Mouse (Mus musculus): ENCODE measurements at regions not wholly inside any gene's neighbourhood (a gene's known extent, or its start where the extent isn't known, plus 50 kb on each side); places are given as distances from the start of the nearest gene placed in this dataset.
A peak's percentile ranks its signal among the peaks of the same experiment; 100 is the strongest.
"Not testable (repeated sequence)": the region's sequence is repeated elsewhere in the genome, so short reads cannot be mapped to it uniquely, and the experiment has no call there.

DNA sequence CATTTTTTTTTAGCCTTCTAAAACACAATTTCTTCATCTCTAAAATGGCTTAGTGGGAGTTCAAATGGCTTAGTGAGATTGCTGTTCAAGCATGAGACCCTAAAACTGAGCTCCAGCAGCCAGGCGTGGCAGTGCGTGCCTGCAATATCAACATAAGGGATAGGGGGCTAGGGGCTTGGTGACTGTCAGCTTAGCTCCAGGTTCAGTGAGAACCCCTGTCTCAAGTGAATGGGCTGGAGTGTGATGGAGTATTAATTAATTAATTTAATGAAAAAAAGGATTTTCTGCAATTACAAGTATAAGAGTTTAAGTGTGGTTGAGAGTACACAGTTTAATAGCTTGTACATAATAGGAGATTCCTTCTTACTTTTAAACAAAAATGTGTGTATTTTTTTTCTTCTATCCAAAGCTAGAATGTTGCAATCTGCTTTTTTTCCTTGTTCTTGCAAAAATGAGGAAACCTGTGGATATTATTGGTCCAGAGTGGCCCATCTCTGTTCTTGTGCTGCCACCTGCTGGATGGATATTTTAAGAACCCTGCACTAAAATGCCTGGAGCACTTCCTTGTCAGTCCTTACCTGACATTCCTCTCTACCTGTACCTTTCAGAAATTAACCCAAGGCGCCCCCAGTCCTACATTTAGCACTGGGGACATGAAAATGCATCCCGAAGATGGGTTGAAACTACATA, 54.0 kb upstream of the Usp47 start:
- 49% methylated on average over 4 of the region's 4 CpGs for WGBS
- DNase-seq (ENCODE audit: low read depth, low spot score): peak; percentile 54

DNA sequence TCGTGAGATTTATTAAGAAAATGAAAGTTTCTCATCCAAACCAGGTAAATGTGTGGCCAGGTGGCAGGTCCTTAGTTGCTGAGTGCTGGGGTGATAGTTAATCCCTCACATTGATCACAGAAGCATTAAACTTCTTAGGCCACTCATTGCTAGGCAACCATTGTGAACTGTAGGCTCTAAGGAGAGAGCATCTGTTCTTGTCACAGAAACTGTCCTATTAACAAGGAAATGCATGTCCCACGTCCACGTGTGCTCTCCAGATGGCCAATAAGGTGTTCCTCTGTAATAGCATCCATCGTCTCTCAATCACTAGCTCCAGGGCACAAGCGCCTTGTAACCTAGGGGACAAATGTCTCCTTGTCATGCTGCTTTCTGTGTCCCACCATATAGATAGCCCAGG, 55.0 kb upstream of the Usp47 start:
- DNase-seq (ENCODE audit: low read depth, low spot score): no peak
- 73% methylated on average over 5 of the region's 5 CpGs for WGBS

DNA sequence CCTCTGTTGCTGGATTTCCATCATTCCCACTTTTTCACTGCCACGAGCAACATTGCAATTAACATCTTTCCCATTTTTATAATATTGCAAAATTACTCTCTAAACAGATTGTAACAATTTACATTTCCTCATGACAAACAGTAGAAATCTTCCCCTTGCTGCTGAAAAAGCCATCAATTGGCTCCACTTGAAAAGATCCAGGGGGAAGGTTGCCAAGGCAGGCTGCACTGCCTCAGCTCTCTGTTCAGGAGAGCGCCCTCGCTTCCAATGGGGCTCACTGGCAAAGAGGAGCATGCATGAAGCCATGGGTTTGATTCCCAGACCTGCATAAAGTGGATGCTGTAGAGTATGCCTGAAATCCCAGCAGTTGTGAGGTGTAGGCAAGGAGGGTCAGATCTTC, 56.6 kb upstream of the Usp47 start:
- WGBS: 70% methylated on average over 3 of the region's 3 CpGs
- DNase-seq (ENCODE audit: low read depth, low spot score): no peak

DNA sequence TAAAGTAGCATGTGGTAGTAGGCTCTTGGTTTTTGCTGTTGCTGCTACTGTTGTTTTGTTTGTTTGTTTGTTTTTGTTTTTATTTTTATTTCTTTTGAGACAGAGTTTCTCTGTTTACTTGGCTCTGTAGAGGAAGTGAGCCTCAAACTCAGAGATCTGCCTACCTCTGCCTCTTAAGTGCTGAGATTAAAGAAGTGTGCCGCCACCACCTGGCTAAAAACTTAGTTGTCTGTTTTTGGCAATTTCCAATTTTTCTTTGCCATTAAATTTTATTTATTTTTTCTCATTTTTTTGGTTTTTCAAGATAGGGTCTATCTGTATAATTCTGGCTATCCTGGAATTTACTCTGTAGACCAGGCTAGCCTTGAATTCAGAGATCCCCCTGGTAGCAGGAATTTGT, 59.3 kb upstream of the Usp47 start:
- 89% methylated on average over 1 of the region's 1 CpGs for WGBS
- DNase-seq (ENCODE audit: low read depth, low spot score): no peak

DNA sequence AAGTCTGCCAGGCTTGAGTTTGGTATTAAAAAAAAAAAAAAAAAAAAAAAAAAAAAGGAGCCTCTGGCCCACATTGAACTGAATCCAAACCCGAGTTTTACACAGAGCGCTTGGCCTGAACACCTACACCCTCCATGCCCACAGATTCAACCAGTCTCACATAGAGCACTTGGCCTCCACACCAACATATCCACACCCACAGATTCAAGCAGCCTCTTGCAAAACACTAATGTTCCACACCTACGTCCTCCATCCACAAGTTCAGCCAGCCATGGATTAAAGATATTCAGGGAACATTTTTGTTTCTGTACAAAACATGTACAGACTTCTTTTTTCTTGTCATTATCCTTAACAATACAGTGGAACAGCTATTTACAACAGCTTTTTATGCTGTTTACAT, 63.3 kb upstream of the Usp47 start:
- no peak for DNase-seq (ENCODE audit: low read depth, low spot score)
- 89% methylated on average over 3 of the region's 3 CpGs for WGBS

DNA sequence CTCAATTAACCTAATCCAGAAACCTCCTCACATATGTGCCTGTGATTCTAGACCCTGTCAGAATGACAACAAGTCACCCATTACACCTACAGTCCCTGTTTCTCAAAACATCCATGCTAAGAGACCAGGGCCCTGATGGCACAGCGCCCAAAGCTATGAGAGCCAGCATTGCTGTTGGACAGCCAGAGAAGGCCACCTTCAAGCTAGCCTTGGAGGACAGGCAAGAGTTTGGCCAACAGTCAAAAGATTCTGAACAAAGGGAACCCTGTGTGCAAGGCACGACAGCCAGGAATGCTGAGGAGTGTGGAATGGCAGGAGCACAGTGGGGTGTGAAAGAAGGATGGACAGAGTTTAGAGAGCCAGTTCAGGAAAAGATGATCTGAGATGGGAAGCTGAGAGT, 66.6 kb upstream of the Usp47 start:
- WGBS: 71% methylated on average over 2 of the region's 2 CpGs
- DNase-seq (ENCODE audit: low read depth, low spot score): no peak

DNA sequence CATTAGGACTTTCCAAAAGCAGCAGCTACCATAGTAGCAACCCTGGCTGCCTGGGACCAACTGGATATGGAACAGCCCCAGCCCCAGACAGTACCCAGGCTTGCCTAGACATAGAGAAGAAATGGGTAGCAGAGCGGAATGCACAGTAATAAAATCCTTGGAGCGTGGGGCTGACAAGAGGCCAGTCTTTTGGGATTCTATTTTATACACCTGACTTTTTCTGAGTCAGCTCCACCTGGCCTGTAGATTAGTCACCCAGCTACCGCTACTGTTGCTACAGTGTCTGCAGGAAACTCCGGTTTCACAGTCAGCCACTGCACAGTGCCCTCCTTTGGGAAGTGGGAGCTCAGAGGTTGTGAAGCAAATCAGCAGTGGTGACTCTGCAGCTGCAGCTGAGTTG, 83.7 kb upstream of the Usp47 start:
- WGBS: 58% methylated on average over 4 of the region's 4 CpGs
- no peak for DNase-seq (ENCODE audit: low read depth, low spot score)

DNA sequence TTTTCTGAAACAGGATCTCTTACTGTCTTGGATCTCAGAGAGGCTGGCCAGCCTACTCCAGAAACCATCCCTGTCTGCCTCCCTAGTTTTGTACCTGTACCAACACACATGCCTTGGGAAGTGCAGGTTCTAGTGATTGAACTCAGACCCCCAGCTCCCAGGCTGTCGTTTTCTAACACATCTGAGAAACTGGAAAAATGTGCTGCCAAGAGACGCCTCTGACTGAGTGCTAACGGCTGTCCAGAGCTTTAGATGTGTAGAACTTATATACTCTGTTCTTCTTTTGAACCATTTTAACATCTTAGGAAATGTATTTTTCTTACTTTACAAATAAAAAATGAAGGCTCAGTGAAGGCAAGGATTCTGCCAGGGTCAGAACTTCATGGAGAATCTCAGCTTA, 85.8 kb upstream of the Usp47 start:
- no peak for DNase-seq (ENCODE audit: low read depth, low spot score)
- WGBS: 77% methylated on average over 3 of the region's 3 CpGs

DNA sequence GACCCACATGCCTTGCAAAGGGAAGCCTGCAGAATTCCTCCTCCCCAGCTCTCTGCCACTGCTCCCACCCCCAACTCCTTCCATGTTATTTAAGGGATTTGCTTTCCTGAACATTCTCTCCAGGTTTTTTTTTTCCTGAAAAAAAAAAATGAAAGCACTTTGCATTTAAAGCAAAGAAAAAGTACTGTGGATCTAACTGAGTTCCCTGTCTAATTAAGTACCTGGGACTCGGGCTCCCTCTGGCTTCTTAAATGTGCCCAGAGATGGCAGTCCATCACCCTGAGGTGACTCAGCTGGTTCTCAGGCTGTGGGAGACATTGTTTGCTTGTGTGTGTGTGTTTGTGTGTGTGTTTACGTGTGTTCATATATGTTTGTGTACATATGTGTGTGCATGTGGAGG, 86.2 kb upstream of the Usp47 start:
- 77% methylated on average over 2 of the region's 2 CpGs for WGBS
- DNase-seq (ENCODE audit: low read depth, low spot score): no peak

DNA sequence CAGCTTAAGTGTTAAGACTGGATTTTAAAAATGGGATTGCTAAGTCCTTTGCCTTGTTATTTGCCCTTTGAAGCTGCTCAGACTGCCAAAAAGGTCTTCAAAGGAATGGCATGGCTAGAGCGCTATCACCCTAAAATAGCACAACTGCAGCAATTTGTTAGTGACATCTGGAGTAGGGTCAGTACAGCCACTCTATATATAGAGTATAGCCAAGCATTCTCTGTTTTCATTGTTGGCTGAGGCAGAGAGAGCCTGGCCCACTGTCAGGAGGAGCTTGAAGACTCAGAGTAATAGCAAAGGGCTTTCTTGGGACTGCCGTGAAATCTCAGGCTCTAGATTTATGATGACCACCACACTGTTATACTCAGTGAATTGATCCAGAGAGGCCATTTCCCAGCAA, 90.6 kb upstream of the Usp47 start:
- 80% methylated on average over 2 of the region's 2 CpGs for WGBS
- no peak for DNase-seq (ENCODE audit: low read depth, low spot score)

DNA sequence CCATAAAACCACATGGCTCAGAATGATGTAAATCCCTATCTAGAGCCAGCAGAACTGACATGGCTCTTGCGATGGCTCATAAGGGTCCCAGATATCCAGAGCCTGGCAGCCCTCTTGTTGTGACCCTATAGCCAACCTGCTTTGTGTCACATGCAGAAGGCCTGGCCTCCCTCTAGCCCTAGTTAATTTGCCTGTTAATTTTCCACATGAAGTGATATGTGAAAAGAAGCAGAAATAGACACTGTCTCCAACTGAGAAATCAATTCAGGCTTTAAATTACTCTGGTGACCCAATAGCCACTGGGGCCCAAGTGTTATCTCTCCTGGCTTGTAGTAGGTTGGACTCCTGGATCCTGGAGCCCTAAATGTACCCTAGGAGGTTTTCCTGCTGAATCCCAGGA, 103.3 kb upstream of the Usp47 start:
- DNase-seq (ENCODE audit: low read depth, low spot score): no peak
- 87% methylated on average over 1 of the region's 1 CpGs for WGBS

DNA sequence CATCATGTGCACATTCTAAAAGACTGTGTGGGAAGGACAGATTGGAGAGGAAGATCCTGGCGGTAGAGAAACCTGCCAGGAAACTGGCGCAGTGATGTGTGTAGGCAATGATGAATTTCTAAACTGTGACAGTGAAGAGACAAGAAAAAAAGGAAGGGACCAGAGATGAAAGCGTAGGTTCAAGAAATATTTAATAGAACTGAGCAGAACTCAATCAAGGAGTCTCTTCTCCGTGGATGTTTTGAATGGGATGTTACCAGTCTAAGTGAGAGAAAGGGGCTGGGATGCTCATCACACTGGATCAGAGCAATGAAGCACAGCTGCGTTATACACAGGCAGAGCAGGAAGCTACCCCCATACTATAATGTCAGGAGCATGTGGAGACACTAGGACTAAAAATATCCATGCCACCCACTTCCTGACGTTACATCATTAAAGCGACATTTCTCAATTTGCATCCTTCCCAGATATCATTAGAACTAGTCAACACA, 119.5 kb upstream of the Usp47 start:
- DNase-seq (ENCODE audit: low read depth, low spot score): no peak
- WGBS: 82% methylated on average over 7 of the region's 7 CpGs

DNA sequence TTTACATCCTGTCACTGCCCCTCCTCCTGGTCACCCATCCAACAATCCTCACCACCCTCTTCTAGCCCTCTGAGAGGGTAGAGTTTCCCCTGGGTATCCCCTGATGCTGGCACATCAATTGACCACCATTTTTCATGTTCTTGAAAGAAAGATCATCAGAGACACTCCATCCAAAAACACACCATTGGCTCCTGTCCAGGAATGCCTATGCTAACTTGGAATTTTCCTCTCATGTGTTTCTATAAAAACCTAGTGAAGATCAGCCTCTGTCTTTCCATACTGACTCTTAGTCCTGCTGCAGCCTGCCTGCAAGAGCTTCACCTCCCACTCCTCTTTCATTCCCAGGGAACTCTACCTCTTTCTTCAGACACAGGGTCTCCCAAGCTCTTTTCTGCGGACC, 117.2 kb upstream of the Galnt18 start:
- no peak for DNase-seq (ENCODE audit: low read depth, low spot score)
- WGBS: 79% methylated on average over 1 of the region's 1 CpGs

DNA sequence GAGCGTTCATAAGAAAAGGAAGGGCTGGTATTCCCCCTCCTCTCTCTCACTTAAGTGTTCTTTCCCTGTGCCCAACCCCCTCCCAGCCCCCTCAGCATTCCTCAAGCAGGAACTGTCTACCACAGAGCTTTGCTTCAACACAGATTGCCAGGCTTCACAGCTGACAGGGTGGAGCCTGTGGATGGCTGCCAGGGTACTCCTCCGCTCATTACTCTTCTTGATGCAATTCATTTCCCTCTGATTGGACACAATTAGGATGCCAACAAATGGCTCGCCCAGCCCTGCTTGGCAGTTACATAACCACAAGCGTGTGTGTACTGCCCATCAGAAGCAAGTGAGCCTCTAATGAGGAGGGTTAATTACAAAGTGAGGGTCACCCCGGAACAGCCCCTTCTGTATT, 116.5 kb upstream of the Galnt18 start:
- 45% methylated on average over 5 of the region's 5 CpGs for WGBS
- no peak for DNase-seq (ENCODE audit: low read depth, low spot score)

DNA sequence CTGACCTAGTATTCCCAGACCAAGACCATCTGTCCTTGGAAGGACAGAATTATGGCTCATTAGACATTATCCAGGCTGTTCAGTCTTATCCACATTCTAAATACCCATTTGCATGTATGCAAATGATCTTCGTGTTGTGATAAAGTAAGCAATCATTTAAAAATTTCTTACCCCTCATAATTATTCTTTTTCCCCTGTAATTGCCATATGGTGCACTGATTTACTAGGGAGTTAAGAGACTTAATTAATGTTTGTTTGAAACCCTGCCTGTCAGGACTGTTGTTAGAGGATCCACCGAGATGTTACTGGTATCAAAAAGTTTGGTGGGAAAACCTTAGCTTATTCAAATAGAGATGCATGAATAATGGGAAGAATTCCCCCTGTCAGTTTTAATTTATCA, 103.2 kb upstream of the Galnt18 start:
- no peak for DNase-seq (ENCODE audit: low read depth, low spot score)
- WGBS: 85% methylated on average over 2 of the region's 2 CpGs

DNA sequence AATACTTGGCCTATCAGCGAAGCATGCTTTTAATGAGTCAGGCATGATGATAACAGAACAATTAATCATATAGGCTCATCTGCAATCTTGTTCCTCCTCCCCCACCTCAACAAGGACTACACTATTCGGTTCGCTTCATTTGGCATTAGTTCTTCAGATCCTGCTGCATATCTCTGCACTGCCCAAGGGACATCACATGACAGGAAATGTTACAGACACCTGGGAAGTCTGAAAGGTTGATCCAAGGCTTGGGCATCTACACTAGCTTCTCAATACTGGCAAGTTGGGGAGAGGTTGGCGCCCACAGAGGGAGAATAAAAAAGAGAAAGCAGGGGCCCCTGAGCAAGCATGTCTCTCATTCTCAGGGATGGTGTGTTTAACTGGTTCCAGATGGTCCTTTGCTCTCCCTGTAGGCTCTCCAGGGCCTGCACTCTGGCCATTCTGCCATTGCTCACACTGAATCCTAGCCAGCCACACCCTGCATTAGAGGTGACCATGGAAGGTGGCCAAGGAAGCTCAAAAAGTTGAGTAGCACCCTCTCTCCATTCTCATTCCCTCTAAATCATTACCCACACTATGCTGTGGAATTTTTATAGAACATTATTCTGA, 100.4 kb upstream of the Galnt18 start:
- no peak for DNase-seq (ENCODE audit: low read depth, low spot score)
- 91% methylated on average over 4 of the region's 4 CpGs for WGBS

DNA sequence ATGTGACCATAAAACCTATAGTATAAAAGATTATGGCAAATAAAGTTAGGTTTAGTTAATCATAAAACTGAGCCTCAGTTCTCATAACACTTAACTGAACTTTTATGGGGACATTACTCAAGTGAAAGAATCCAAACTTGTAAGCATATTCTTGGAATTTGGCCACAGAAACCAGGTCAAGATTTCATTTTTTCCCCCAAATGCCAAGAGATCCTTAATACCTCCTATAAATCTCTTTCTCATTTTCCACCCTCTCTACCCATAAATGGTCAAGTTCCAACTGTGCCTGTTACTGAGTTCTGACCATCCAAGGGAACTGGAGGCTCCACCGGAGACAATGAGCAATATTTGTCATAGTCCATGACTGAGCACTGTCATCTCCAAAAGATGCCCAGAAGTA, 97.8 kb upstream of the Galnt18 start:
- no peak for DNase-seq (ENCODE audit: low read depth, low spot score)
- 21% methylated on average over 1 of the region's 1 CpGs for WGBS

DNA sequence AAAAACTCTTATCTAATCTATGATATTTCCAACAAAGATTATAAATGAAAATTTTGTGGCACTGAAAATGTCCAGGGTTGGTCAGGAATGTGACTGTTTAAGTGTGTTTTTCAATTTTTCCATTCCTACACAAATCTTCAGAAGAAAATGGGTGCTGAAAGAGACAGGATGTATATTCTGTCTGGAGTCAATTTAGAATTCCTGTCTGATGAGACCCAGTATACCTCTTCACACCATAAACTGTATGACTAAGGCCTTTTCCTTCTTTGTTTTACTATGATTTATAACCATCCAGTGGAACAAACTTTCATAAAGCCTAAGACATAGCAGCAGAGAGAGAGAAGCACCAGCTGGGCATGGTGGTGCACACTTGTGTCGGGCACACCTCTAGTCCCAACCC, 96.2 kb upstream of the Galnt18 start:
- DNase-seq (ENCODE audit: low read depth, low spot score): no peak
- WGBS: 60% methylated on average over 1 of the region's 1 CpGs

DNA sequence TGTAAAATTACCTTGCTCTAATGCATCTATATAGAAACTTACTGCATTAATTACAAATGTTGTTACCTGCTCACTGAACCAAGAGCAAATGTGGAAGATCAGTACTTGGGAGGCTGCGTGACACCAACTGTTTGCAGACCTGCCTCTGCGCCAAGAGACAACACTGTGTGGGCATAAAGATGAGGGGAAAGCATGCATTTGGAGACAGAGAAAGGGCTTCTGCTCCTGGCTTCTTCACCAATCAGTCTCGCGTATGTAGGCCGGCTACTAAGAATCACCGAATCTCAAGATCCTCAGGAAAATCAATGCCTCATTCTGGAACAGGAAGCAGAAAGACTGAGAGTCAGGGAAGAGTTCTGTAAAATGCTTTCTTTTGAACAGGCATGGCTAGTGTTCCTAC, 89.6 kb upstream of the Galnt18 start:
- WGBS: 91% methylated on average over 6 of the region's 6 CpGs
- DNase-seq (ENCODE audit: low read depth, low spot score): no peak

DNA sequence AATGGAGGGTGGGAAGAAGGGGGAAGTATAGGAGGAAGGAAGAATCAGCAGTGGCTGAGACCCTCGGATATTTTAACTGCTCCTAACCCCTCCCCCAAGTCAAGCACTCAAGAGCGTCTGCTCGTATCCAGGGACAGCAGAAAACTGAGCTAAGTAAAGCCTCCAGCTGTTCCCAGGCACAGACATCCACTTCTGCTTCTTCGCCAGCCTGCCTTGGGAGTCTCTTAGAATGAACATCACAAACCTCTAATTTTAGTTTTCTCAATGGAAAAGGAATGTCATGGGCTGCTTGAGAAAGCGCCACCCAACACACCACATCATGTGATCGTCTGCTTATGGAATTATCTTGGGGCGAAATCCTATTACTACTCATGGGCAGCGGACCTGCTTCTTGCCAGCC, 83.3 kb upstream of the Galnt18 start:
- no peak for DNase-seq (ENCODE audit: low read depth, low spot score)
- 72% methylated on average over 8 of the region's 8 CpGs for WGBS

DNA sequence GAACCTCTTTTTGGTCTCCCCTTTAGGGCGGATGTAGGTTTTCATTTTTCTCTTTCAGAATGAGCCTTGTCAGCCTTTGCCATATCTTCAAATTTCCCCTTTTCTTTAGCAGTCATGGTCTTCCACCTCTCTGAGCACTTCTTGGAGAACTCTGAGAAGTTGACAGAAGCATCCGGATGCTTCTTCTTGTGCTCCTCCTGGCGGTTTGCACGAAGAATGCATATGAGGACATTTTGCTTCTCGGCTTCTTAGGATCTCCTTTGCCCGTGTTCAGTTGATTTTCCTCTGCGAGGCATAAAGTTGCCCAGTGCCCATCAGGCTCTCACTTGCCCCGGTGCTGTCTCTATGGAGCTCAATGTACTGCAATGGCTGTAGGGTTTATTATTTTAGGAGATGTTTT, 78.5 kb upstream of the Galnt18 start:
- DNase-seq (ENCODE audit: low read depth, low spot score): not testable (repeated sequence)
- 78% methylated on average over 8 of the region's 8 CpGs for WGBS

DNA sequence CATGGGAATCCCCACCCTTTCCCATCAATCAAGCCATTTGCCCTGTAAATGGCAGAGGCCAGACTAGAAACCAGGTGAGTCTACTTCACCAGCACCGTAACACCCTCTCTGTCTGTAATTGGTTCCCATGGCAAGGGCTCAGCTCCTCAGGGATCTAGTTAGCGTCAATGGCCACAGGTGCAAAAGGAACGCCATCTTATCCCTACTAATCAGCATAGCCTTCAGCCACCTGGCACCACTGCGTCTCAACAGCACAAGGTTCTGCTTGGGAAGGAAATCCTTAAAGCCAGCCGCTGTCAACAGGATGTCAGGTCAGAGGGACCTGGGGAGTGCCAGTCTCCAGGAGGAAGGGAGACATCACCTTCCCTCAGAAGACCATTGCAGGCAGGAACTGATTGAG, 77.2 kb upstream of the Galnt18 start:
- no peak for DNase-seq (ENCODE audit: low read depth, low spot score)
- WGBS: 78% methylated on average over 5 of the region's 5 CpGs
